Mouse (Mus musculus): ENCODE data around the gene Foxc1.

Gene Foxc1

GRCm38 (mm10) chr13:31849258-31849971, 43.0 kb downstream of the Foxc1 start:
- no peak for DNase-seq

DNA sequence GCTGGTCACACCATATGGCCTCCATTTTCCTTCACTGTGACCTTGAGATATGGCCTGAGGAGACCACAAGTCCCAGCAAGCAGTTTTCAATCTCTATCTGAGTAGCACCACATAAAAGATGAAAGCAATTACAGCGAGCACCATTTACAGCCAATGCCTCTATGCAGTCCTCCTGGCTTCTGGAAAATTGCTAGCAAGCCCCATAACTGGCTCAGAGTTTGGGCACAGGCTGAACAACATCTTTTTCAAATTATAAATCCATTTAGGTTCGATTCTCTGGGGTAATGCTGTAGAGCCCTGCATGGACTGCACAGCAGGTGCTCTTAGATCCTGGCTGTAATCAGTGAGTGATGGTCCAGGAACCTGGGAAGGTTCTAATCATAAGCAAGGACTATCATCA, 47.1 kb downstream of the Foxc1 start:
- no peak for DNase-seq

- DNase-seq = no peak
Observed at GRCm38 (mm10) chr13:31854000-31854399, 47.6 kb downstream of the Foxc1 start.

GRCm38 (mm10) chr13:31860200-31860599, 53.8 kb downstream of the Foxc1 start:
- DNase-seq = no peak
